ENCODE assay signal across 17 mouse cellular contexts in the genomic region with DNA sequence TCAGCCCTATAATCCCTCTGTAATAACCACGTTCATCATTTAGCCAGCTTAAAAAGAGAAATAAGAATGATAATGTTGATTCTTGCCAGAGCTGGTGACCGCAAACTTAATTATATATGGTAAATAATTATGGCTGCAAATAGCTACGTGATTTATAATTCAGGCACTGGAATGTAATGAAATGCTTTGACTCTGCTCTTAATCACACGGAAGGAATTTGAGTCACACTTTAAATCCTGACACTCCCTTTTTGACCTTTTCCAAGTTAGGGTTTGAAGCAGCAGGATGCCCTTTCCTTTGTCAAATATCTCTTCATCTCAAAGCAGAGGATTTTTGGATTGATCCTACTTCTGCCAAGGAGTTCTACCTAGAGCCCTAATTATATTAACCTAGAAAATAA.
"Had no signal": no experiment of that assay in that cellular context is flagged by ENCODE, and none has a peak within 500 bp of the region (broad histone marks: within the 10 kb centered on the region; RNA-seq: fewer than 3 reads in every experiment).

No protein-coding gene starts in this region.

- H3K4me1 ChIP-seq: midbrain, embryonic 10.5 days; midbrain, embryonic 12.5 days; neural tube, embryonic 13.5 days; neural tube, embryonic 15.5 days; stomach, embryonic 15.5 days had no signal

- H3K4me3 ChIP-seq: midbrain, embryonic 10.5 days; midbrain, embryonic 12.5 days; myocyte; neural tube, embryonic 13.5 days; neural tube, embryonic 15.5 days; stomach, embryonic 15.5 days had no signal

- H3K4me2 ChIP-seq: lung, embryonic 14.5 days; midbrain, embryonic 12.5 days; neural tube, embryonic 13.5 days; neural tube, embryonic 15.5 days; stomach, embryonic 15.5 days had no signal

- H3K9ac ChIP-seq: lung, embryonic 14.5 days; midbrain, embryonic 12.5 days; neural tube, embryonic 13.5 days; neural tube, embryonic 15.5 days; stomach, embryonic 15.5 days had no signal

- H3K36me3 ChIP-seq: midbrain, embryonic 10.5 days; midbrain, embryonic 12.5 days; neural tube, embryonic 13.5 days; neural tube, embryonic 15.5 days; stomach, embryonic 15.5 days had no signal

- H3K9me3 ChIP-seq: midbrain, embryonic 10.5 days; midbrain, embryonic 12.5 days; neural tube, embryonic 13.5 days; neural tube, embryonic 15.5 days; stomach, embryonic 15.5 days had no signal

- H3K27ac ChIP-seq: midbrain, embryonic 10.5 days; midbrain, embryonic 12.5 days; neural tube, embryonic 13.5 days; neural tube, embryonic 15.5 days; stomach, embryonic 15.5 days; stomach, postnatal 0 days had no signal

- DNase-seq: lung, adult 18-20 months; lung, embryonic 14.5 days; lung, postnatal 10 days; lung, postnatal 4 days; midbrain, embryonic 14.5 days; right cerebral cortex, postnatal 14 days; thymus, adult 2 months; thymus, postnatal 25 days; thymus, postnatal 4 days had no signal

- H3K27me3 ChIP-seq: midbrain, embryonic 12.5 days; neural tube, embryonic 13.5 days; neural tube, embryonic 15.5 days; stomach, embryonic 15.5 days had no signal

- ATAC-seq: midbrain, embryonic 16.5 days had no signal
